Mouse (Mus musculus) lung, embryonic 15.5 days (tissue): ENCODE data around the gene Actr1b. TPM values are rescaled to one million over a fixed set of nuclear protein-coding genes. Genes with fewer than 3 reads are reported as not detected.

ENCODE experiments used
- ATAC-seq: fragments of 200-750 bp; cut with Nextera tagmentation; 2 replicates; pipeline ENCODE4 v1.8.0; 2017; ENCODE audit warnings: moderate number of reproducible peaks, borderline replicate concordance; ENCODE audit not compliant: low FRiP score, low TSS enrichment; ENCODE audit errors: extremely low read depth
- H3K27ac ChIP-seq: fragments of 300-500 bp; sonication (generic); 2 replicates; pipeline ENCODE4 v1.5.1; 2015; ENCODE audit warnings: moderate library complexity, mild to moderate bottlenecking, inconsistent platforms
- H3K27me3 ChIP-seq: fragments of 300-500 bp; sonication (generic); 2 replicates; pipeline ENCODE4 v1.6.1; 2015; ENCODE audit warnings: inconsistent platforms
- H3K36me3 ChIP-seq: fragments of 300-500 bp; sonication (generic); 2 replicates; pipeline ENCODE4 v1.6.1; 2015; ENCODE audit warnings: inconsistent platforms
- H3K4me1 ChIP-seq: fragments of 300-500 bp; sonication (generic); 2 replicates; pipeline ENCODE4 v1.6.1; 2015; ENCODE audit warnings: inconsistent platforms
- H3K4me2 ChIP-seq: fragments of 300-500 bp; sonication (generic); 2 replicates; pipeline ENCODE4 v1.6.1; 2015; ENCODE audit warnings: inconsistent platforms, mild to moderate bottlenecking, moderate library complexity
- H3K4me3 ChIP-seq: fragments of 300-500 bp; sonication (generic); 2 replicates; pipeline ENCODE4 v1.5.1; 2015; ENCODE audit warnings: mild to moderate bottlenecking, inconsistent platforms
- H3K9ac ChIP-seq: fragments of 300-500 bp; sonication (generic); 2 replicates; pipeline ENCODE4 v1.6.1; 2015; ENCODE audit warnings: inconsistent platforms
- H3K9me3 ChIP-seq: fragments of 300-500 bp; sonication (generic); 2 replicates; pipeline ENCODE4 v1.6.1; 2016; ENCODE audit warnings: inconsistent platforms
- WGBS: fragments of 180-500 bp; shearing (Covaris S2); methylation state at CpG from one replicate; pipeline ENCODE4 v1.1.7; 2015; 5-methylcytosine and 5-hydroxymethylcytosine counted together
- polyA plus RNA-seq: library from polyadenylated mRNA; unstranded; fragments of >200 nt; fragmentation: Nextera tagmentation; extraction: Ambion mirVana; gene quantifications from 2 replicates; pipeline ENCODE4 v1.2.1, GENCODE M21; 2015

The Actr1b gene
- 97.9 and 99.8 TPM in 2 replicates for polyA plus RNA-seq

- H3K4me3 ChIP-seq: no peak within 1 kb of the TSS
- H3K4me2 ChIP-seq: no peak within 1 kb of the TSS
- ATAC-seq: no peak
- H3K9ac ChIP-seq: no peak within 1 kb of the TSS
- H3K4me1 ChIP-seq: no peaks in the 10 kb centered on the region
- no peaks in the 10 kb centered on the region for H3K27me3 ChIP-seq
- H3K36me3 ChIP-seq: no peaks in the 10 kb centered on the region
- no peak within 1 kb of the TSS for H3K27ac ChIP-seq
- no peaks in the 10 kb centered on the region for H3K9me3 ChIP-seq
- 84% methylated on average over 5 of the region's 5 CpGs for WGBS
These were observed at the start of gene Actr1b for GRCm38 (mm10) chr1:36714311-36714710. Actr1b (minus strand) TSS chr1:36714422.

GRCm38 (mm10) chr1:36761568-36761967, 47.3 kb upstream of the Actr1b start, which contains the start of gene Zap70:
Zap70 (plus strand) TSS chr1:36761798.
- Histone ChIP-seq H3K4me1 (no peaks in the 10 kb centered on the region), H3K4me2 (no peak within 1 kb of the TSS), H3K4me3 (no peak within 1 kb of the TSS), H3K36me3 (no peaks in the 10 kb centered on the region), H3K9ac (no peak within 1 kb of the TSS), H3K27me3 (no peaks in the 10 kb centered on the region), H3K27ac (no peak within 1 kb of the TSS), H3K9me3 (no peaks in the 10 kb centered on the region)
- WGBS: 69% methylated on average over 11 of the region's 11 CpGs
- ATAC-seq: no peak

GRCm38 (mm10) chr1:36761061-36761460, 46.8 kb upstream of the Actr1b start:
- H3K4me1 ChIP-seq: no peaks in the 10 kb centered on the region
- no peaks in the 10 kb centered on the region for H3K9me3 ChIP-seq
- H3K4me3 ChIP-seq: no peak overlapping the region
- H3K27ac ChIP-seq: no peak overlapping the region
- no peak overlapping the region for H3K4me2 ChIP-seq
- WGBS: 85% methylated on average over 8 of the region's 8 CpGs
- no peaks in the 10 kb centered on the region for H3K36me3 ChIP-seq
- no peak overlapping the region for H3K9ac ChIP-seq
- ATAC-seq: no peak
- no peaks in the 10 kb centered on the region for H3K27me3 ChIP-seq

GRCm38 (mm10) chr1:36760401-36760800, 46.2 kb upstream of the Actr1b start:
- Histone ChIP-seq H3K9me3 (no peaks in the 10 kb centered on the region), H3K4me1 (no peaks in the 10 kb centered on the region), H3K36me3 (no peaks in the 10 kb centered on the region), H3K4me3 (no peak overlapping the region), H3K27me3 (no peaks in the 10 kb centered on the region), H3K27ac (no peak overlapping the region), H3K4me2 (no peak overlapping the region), H3K9ac (no peak overlapping the region)
- WGBS: 61% methylated on average over 9 of the region's 9 CpGs
- ATAC-seq: no peak

GRCm38 (mm10) chr1:36759076-36759475, 44.9 kb upstream of the Actr1b start:
- H3K9me3 ChIP-seq: no peaks in the 10 kb centered on the region
- no peaks in the 10 kb centered on the region for H3K27me3 ChIP-seq
- no peaks in the 10 kb centered on the region for H3K36me3 ChIP-seq
- H3K4me2 ChIP-seq: no peak overlapping the region
- no peak overlapping the region for H3K4me3 ChIP-seq
- no peak overlapping the region for H3K27ac ChIP-seq
- H3K4me1 ChIP-seq: no peaks in the 10 kb centered on the region
- no peak for ATAC-seq
- no peak overlapping the region for H3K9ac ChIP-seq
- WGBS: 80% methylated on average over 18 of the region's 18 CpGs

GRCm38 (mm10) chr1:36758553-36758952, 44.3 kb upstream of the Actr1b start:
- WGBS: 76% methylated on average over 9 of the region's 9 CpGs
- no peaks in the 10 kb centered on the region for H3K4me1 ChIP-seq

GRCm38 (mm10) chr1:36753932-36754675, 39.9 kb upstream of the Actr1b start:
- Histone ChIP-seq H3K4me2 (no peak overlapping the region), H3K36me3 (no peaks in the 10 kb centered on the region), H3K4me3 (no peak overlapping the region), H3K9me3 (no peaks in the 10 kb centered on the region), H3K27ac (no peak overlapping the region), H3K4me1 (no peaks in the 10 kb centered on the region), H3K9ac (no peak overlapping the region), H3K27me3 (no peaks in the 10 kb centered on the region)
- 68% methylated on average over 6 of the region's 6 CpGs for WGBS
- ATAC-seq: no peak

More at GRCm38 (mm10) chr1:36758553-36758952, 44.3 kb upstream of the Actr1b start:
- no peak for ATAC-seq
- Histone ChIP-seq H3K9ac (no peak overlapping the region), H3K9me3 (no peaks in the 10 kb centered on the region), H3K27me3 (no peaks in the 10 kb centered on the region), H3K27ac (no peak overlapping the region), H3K4me3 (no peak overlapping the region), H3K36me3 (no peaks in the 10 kb centered on the region), H3K4me2 (no peak overlapping the region)

GRCm38 (mm10) chr1:36746452-36746851, 32.2 kb upstream of the Actr1b start:
- WGBS: 42% methylated on average over 15 of the region's 15 CpGs

GRCm38 (mm10) chr1:36745661-36746060, 31.4 kb upstream of the Actr1b start:
- Histone ChIP-seq H3K4me1 (0 out of 2 replicates have a peak, but pooled peaks cover 6% of the 10 kb centered on the region), H3K9me3 (no peaks in the 10 kb centered on the region), H3K36me3 (no peaks in the 10 kb centered on the region), H3K27me3 (peaks cover 8% of the 10 kb centered on the region), H3K27ac (no peak overlapping the region), H3K4me3 (no peak overlapping the region), H3K9ac (no peak overlapping the region), H3K4me2 (no peak overlapping the region)
- 47% methylated on average over 4 of the region's 4 CpGs for WGBS
- no peak for ATAC-seq

More at GRCm38 (mm10) chr1:36746452-36746851, 32.2 kb upstream of the Actr1b start:
- Histone ChIP-seq H3K27me3 (peaks cover 8% of the 10 kb centered on the region; the same call in 1 of the 2 replicates), H3K4me1 (0 out of 2 replicates have a peak, but pooled peaks cover 6% of the 10 kb centered on the region), H3K9ac (no peak overlapping the region), H3K4me3 (no peak overlapping the region), H3K9me3 (no peaks in the 10 kb centered on the region), H3K4me2 (no peak overlapping the region), H3K27ac (no peak overlapping the region), H3K36me3 (no peaks in the 10 kb centered on the region)
- ATAC-seq: no peak

GRCm38 (mm10) chr1:36744268-36744944, 30.2 kb upstream of the Actr1b start:
- Histone ChIP-seq H3K36me3 (no peaks in the 10 kb centered on the region), H3K9ac (no peak overlapping the region), H3K27ac (no peak overlapping the region), H3K4me1 (0 out of 2 replicates have a peak, but pooled peaks cover 6% of the 10 kb centered on the region), H3K4me3 (peak overlapping the region; percentile 13), H3K27me3 (peaks cover 8% of the 10 kb centered on the region), H3K4me2 (peak overlapping the region; percentile 36), H3K9me3 (no peaks in the 10 kb centered on the region)
- 14% methylated on average over 17 of the region's 17 CpGs for WGBS
- ATAC-seq: no peak

GRCm38 (mm10) chr1:36743046-36743445, 28.8 kb upstream of the Actr1b start:
- no peaks in the 10 kb centered on the region for H3K36me3 ChIP-seq
- H3K9ac ChIP-seq: no peak overlapping the region
- no peak overlapping the region for H3K4me3 ChIP-seq
- H3K9me3 ChIP-seq: no peaks in the 10 kb centered on the region
- no peak overlapping the region for H3K27ac ChIP-seq
- H3K4me2 ChIP-seq: no peak overlapping the region
- no peak for ATAC-seq
- WGBS: 63% methylated on average over 9 of the region's 9 CpGs
- H3K27me3 ChIP-seq: peaks cover 8% of the 10 kb centered on the region
- H3K4me1 ChIP-seq: 0 out of 2 replicates have a peak, but pooled peaks cover 6% of the 10 kb centered on the region

DNA sequence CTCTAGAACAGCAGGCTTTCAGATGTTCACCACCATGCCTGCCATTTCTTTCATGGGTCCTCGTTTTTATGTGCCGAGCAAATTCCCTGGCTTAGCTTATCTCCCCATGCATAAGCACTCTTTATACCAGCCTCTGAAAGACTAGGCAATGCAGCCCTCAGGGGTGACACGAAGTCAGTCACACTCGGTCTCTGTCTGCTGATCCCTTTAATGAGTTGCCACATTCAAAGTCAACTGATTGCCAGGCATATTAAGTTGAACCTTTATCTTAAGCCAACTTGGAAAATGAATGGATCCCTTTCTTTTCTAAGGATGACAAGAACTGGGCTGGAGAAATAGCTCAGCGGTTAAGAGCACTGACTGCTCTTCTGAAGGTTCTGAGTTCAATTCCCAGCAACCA, 25.0 kb upstream of the Actr1b start:
- H3K4me1 ChIP-seq: 0 out of 2 replicates have a peak, but pooled peaks cover 2% of the 10 kb centered on the region
- H3K4me2 ChIP-seq: no peak overlapping the region
- no peak overlapping the region for H3K4me3 ChIP-seq
- no peaks in the 10 kb centered on the region for H3K36me3 ChIP-seq
- H3K27ac ChIP-seq: no peak overlapping the region
- peaks cover 5% of the 10 kb centered on the region for H3K27me3 ChIP-seq
- H3K9me3 ChIP-seq: no peaks in the 10 kb centered on the region
- no peak overlapping the region for H3K9ac ChIP-seq
- no peak for ATAC-seq
- 69% methylated on average over 5 of the region's 5 CpGs for WGBS
